Mouse (Mus musculus) ES-E14 (cell line): ENCODE data around the gene Dedd2. TPM values are rescaled to one million over a fixed set of nuclear protein-coding genes. Genes with fewer than 3 reads are reported as not detected.

Source experiments
- DNase-seq: peaks from one replicate; pipeline ENCODE4 v3.0.0-alpha.2; 2013; ENCODE audit warnings: low read depth, low spot score
- H3K27ac ChIP-seq: 2 replicates; pipeline ENCODE4 v1.5.1; 2012; ENCODE audit warnings: low read depth, mild to moderate bottlenecking, low read length, moderate library complexity, mixed read lengths; ENCODE audit not compliant: poor library complexity, insufficient read depth, severe bottlenecking
- H3K36me3 ChIP-seq: 2 replicates; pipeline ENCODE4 v1.6.1; 2012; ENCODE audit warnings: mild to moderate bottlenecking, low read length, moderate library complexity, mixed read lengths; ENCODE audit not compliant: control insufficient read depth, poor library complexity, insufficient read depth, severe bottlenecking
- H3K4me1 ChIP-seq, 2 experiments: fragments of 150-350 bp in 1 of 2; sonication (generic) in 1 of 2; 2 replicates each; pipeline ENCODE4 v1.6.1; 2012; ENCODE audit warnings: low read length in 2 of 2, mild to moderate bottlenecking in 1 of 2, mixed read lengths in 1 of 2; ENCODE audit not compliant: control insufficient read depth in 2 of 2, insufficient read depth in 2 of 2, poor library complexity in 1 of 2
- H3K4me3 ChIP-seq, 2 experiments: fragments of 150-350 bp in 1 of 2; sonication (generic) in 1 of 2; 2 replicates each; pipeline ENCODE4 v1.5.1; 2012; ENCODE audit warnings: low read length in 2 of 2, low read depth in 1 of 2, mild to moderate bottlenecking in 1 of 2, mixed read lengths in 1 of 2; ENCODE audit not compliant: insufficient read depth in 1 of 2, poor library complexity in 1 of 2, severe bottlenecking in 1 of 2
- H3K9ac ChIP-seq: 2 replicates; pipeline ENCODE4 v1.6.1; 2012; ENCODE audit warnings: low read depth, mild to moderate bottlenecking, low read length, mixed read lengths; ENCODE audit not compliant: poor library complexity, insufficient read depth, severe bottlenecking
- H3K9me3 ChIP-seq: fragments of 150-350 bp; sonication (generic); 2 replicates; pipeline ENCODE4 v1.6.1; 2012; ENCODE audit warnings: low read depth, mild to moderate bottlenecking, low read length; ENCODE audit not compliant: control insufficient read depth, insufficient read depth
- CHD2 ChIP-seq: IDR thresholded peaks from 2 replicates; pipeline ENCODE4 v1.6.1; 2014; ENCODE audit warnings: mild to moderate bottlenecking, low read depth, low read length, inconsistent platforms
- HCFC1 ChIP-seq: IDR thresholded peaks from 2 replicates; pipeline ENCODE4 v1.6.1; 2012; ENCODE audit warnings: low read length, inconsistent platforms, borderline replicate concordance; ENCODE audit not compliant: insufficient read depth
- MAFK ChIP-seq: IDR thresholded peaks from 2 replicates; pipeline ENCODE4 v1.6.1; 2014; ENCODE audit warnings: mild to moderate bottlenecking, low read depth, low read length, inconsistent platforms; ENCODE audit not compliant: insufficient read depth
- ZC3H11A ChIP-seq: IDR thresholded peaks from 2 replicates; pipeline ENCODE4 v1.6.1; 2012; ENCODE audit warnings: low read depth, mild to moderate bottlenecking, inconsistent platforms, low read length, borderline replicate concordance
- ZNF384 ChIP-seq: IDR thresholded peaks from 2 replicates; pipeline ENCODE4 v1.6.1; 2012; ENCODE audit warnings: low read depth, low read length, inconsistent platforms
- in situ Hi-C, 2 experiments: fragments of 600-800 bp; cut with MboI; formaldehyde crosslinking; loops; one replicate each; pipeline ENCODE4 v1.15.1; 2025; ENCODE audit warnings: low sequenced_read_pairs in 2 of 2, inconsistent platforms in 1 of 2; ENCODE audit not compliant: unreplicated experiment in 2 of 2
- total RNA-seq: library from RNA; depleted of rRNA; stranded (reverse); fragments of 300-350 nt; gene quantifications from 2 replicates; pipeline ENCODE4 v1.2.3, GENCODE M21; 2012

Dedd2 gene
- total RNA-seq, 1 experiment, result 22.8 TPM

DNA sequence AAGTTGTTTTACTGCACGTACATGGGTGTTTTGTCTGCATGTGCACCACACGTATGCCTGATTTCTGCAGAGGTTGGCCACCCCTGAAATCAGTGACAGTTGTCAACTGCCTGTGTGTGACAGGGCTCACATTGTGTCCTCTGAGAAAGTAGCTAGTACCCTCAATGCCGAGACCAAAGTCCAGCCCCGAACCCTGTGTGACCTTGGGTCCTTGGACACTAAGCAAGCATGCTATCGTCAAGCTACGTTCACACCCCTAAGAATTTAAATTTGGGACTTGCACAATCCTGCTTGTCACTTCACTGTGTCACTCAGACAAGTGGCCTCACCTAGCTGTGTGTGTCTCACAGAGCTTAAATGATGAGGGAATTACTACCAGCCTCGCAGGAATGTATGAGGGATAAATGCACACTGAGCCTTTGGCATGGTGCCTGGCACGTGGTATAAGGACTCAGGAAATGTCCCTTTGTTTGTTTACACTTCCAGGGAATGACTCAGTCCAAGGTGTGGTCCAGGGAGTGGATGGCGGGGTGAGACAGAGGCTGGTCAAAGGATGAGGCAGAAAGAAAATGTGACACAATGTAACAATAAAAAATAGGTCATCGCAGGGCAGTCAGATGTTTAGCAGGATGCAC lies 22.9 kb downstream of the Dedd2 start:
- Histone ChIP-seq H3K9me3 (no peaks in the 10 kb centered on the region), H3K27ac (no peak overlapping the region), H3K9ac (no peak overlapping the region), H3K4me1 (peaks cover 0 to 12% of the 10 kb centered on the region in 2 experiments; a peak in 2 of 4 replicates), H3K4me3 (no peak overlapping the region), H3K36me3 (peaks cover 4% of the 10 kb centered on the region)
- no peak for DNase-seq
- in situ Hi-C loops, result no loop called here
- no peak for TF ChIP-seq ZNF384
- TF ChIP-seq ZC3H11A, result no peak
- TF ChIP-seq MAFK, result no peak
- no peak for TF ChIP-seq HCFC1
- no peak for TF ChIP-seq CHD2

DNA sequence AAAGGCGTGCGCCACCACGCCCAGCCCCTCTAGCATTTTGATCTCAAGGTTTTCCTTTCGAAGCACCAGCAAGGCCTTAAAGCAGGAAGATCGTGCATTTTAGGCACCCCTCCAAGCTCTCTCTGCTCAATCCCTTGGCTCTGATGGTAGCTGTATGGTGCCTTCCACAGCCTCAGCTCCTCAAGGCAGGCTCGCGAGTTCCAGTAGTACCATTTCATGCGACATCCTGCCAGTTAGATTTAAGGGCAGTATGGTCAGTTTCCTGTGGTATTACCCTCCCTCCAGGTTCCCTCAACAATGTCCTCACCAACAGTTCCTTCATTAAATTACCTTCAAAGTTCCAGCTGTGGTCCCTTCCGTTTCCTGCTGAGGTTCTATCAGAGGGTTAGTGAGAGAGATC lies 24.3 kb downstream of the Dedd2 start:
- Histone ChIP-seq H3K4me1 (peaks cover 3 to 16% of the 10 kb centered on the region in 2 experiments; a peak in 2 of 4 replicates), H3K27ac (no peak overlapping the region), H3K4me3 (no peak overlapping the region), H3K9ac (no peak overlapping the region), H3K36me3 (no peaks in the 10 kb centered on the region), H3K9me3 (no peaks in the 10 kb centered on the region)
- in situ Hi-C loops, result no loop called here
- no peak for DNase-seq
- no peak for TF ChIP-seq HCFC1
- no peak for TF ChIP-seq ZNF384
- no peak for TF ChIP-seq CHD2
- TF ChIP-seq MAFK, result no peak
- TF ChIP-seq ZC3H11A, result no peak

DNA sequence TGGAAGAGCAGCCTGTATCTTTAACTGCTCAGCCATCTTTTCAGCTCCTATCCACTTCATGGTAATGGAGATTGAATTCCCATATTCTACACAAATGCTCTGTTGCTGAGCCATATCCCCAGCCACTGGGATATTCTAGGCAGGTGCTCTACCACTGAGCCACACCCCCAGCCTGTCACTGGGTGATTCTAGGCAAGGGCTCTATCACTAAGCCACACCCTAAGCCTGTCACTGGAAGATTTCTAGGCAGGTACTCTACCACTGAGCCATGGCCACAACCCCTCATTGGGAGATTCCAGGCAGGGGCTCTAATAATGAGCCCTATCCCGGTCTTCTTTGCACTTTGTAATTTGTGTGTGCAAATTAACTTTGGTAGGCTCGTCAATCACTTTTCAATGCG lies 25.3 kb downstream of the Dedd2 start:
- H3K4me1 ChIP-seq, result peaks cover 6 to 16% of the 10 kb centered on the region in 2 experiments; a peak in 3 of 4 replicates
- no peaks in the 10 kb centered on the region for H3K9me3 ChIP-seq
- no peak for TF ChIP-seq HCFC1
- no peak for TF ChIP-seq MAFK
- TF ChIP-seq ZC3H11A, result no peak
- no peak for TF ChIP-seq CHD2
- TF ChIP-seq ZNF384, result no peak
- no peak overlapping the region for H3K27ac ChIP-seq
- H3K4me3 ChIP-seq, result no peak overlapping the region
- no peak for DNase-seq
- H3K9ac ChIP-seq, result no peak overlapping the region
- no peaks in the 10 kb centered on the region for H3K36me3 ChIP-seq
- in situ Hi-C loops, result no loop called here

DNA sequence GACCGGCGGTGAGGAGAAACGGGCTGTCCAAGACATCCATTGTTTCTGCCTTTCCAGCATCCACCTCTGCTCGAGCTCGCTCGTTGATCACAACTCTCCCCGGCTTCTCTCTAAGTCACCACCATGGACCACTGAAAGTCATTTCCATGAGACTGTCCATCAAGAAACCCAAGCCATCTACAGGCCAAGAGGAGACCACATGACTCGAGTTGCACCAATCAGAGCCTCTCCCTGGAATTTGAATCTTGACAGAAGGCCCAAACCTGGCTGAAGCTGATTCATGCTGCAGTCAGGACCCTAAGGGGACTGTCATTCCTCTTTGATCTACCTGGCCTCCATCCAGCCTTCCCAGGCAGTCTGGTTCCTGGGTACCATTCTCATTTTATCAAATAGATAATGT lies 28.3 kb downstream of the Dedd2 start:
- in situ Hi-C loops, result no loop called here
- TF ChIP-seq CHD2 (0 out of 2 replicates have a peak, but pooled peaks have one; percentile 48), ZNF384 (no peak)
- peaks cover 11 to 16% of the 10 kb centered on the region in 2 experiments for H3K4me1 ChIP-seq
- H3K4me3 ChIP-seq, result peak overlapping the region in 1 of 2 experiments; percentile 36; a peak in 3 of 4 replicates
- peak overlapping the region; percentile 16; the same call in 1 of the 2 replicates for H3K9ac ChIP-seq
- no peaks in the 10 kb centered on the region for H3K9me3 ChIP-seq
- H3K27ac ChIP-seq, result peak overlapping the region; percentile 67
- peak; percentile 47 for DNase-seq
- H3K36me3 ChIP-seq, result no peaks in the 10 kb centered on the region

DNA sequence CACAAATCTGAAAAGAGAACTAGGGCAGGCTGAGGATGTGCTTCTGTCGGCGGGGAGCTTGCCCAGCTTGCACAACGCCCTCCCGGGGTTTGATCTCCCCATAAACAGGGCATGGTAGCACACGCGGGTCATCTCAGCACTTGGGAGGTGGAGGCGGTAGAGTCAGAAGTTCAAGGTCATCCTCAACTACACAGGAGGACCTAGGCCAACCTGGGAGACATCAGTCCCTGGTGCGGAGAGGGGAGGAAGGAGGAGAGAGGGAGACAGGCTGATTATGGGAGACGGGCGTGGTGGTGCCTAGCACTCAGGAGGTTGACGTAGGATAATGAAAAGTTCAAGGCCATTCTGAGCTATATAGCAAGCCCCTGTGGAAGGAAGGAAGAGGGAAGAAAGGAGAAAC lies 29.6 kb downstream of the Dedd2 start:
- no peak for DNase-seq
- H3K27ac ChIP-seq, result no peak overlapping the region
- TF ChIP-seq HCFC1, result no peak
- no peak for TF ChIP-seq ZNF384
- no peak for TF ChIP-seq ZC3H11A
- no peak for TF ChIP-seq CHD2
- TF ChIP-seq MAFK, result no peak
- no peak overlapping the region for H3K9ac ChIP-seq
- no peaks in the 10 kb centered on the region for H3K9me3 ChIP-seq
- peaks cover 7 to 16% of the 10 kb centered on the region in 2 experiments; a peak in 3 of 4 replicates for H3K4me1 ChIP-seq
- H3K36me3 ChIP-seq, result no peaks in the 10 kb centered on the region
- in situ Hi-C loops, result no loop called here
- H3K4me3 ChIP-seq, result no peak overlapping the region
